Mouse (Mus musculus): ENCODE data around the gene Bnc2. TPM values are rescaled to one million over a fixed set of nuclear protein-coding genes. Genes with fewer than 3 reads are reported as not detected.

Bnc2 gene
- polyA plus RNA-seq, 2 experiments from 2014 or later: not detected

- ATAC-seq: no peak
These were observed 42.0 kb downstream of the Bnc2 start for GRCm38 (mm10) chr4:84632832-84633789.

- ATAC-seq: no peak
These were observed 47.5 kb downstream of the Bnc2 start for GRCm38 (mm10) chr4:84627616-84628015.

- ATAC-seq: no peak
These were observed 51.8 kb downstream of the Bnc2 start for GRCm38 (mm10) chr4:84623312-84623711.

GRCm38 (mm10) chr4:84621785-84622184 lies 53.3 kb downstream of the Bnc2 start:
- no peak for ATAC-seq

GRCm38 (mm10) chr4:84609861-84610260 lies 65.2 kb downstream of the Bnc2 start:
- no peak for ATAC-seq

GRCm38 (mm10) chr4:84604461-84604860 lies 70.6 kb downstream of the Bnc2 start:
- no peak for ATAC-seq

- ATAC-seq: no peak
These were observed 94.7 kb downstream of the Bnc2 start for GRCm38 (mm10) chr4:84580260-84580952.

- ATAC-seq: no peak
These were observed 96.8 kb downstream of the Bnc2 start for GRCm38 (mm10) chr4:84578296-84578695.

GRCm38 (mm10) chr4:84566123-84566522 lies 109.0 kb downstream of the Bnc2 start:
- ATAC-seq: no peak

GRCm38 (mm10) chr4:84545204-84545871 lies 129.7 kb downstream of the Bnc2 start:
- no peak for ATAC-seq

- ATAC-seq: no peak
These were observed 130.4 kb downstream of the Bnc2 start for GRCm38 (mm10) chr4:84544646-84545045.

GRCm38 (mm10) chr4:84540531-84540930 lies 134.5 kb downstream of the Bnc2 start:
- no peak for ATAC-seq

- ATAC-seq: no peak
These were observed 135.7 kb downstream of the Bnc2 start for GRCm38 (mm10) chr4:84539396-84539795.

GRCm38 (mm10) chr4:84528886-84529789 lies 145.9 kb downstream of the Bnc2 start:
- no peak for ATAC-seq

GRCm38 (mm10) chr4:84528358-84528757 lies 146.7 kb downstream of the Bnc2 start:
- no peak for ATAC-seq

GRCm38 (mm10) chr4:84527066-84527933 lies 147.8 kb downstream of the Bnc2 start:
- ATAC-seq: no peak

- no peak for ATAC-seq
These were observed 151.3 kb downstream of the Bnc2 start for GRCm38 (mm10) chr4:84523651-84524221.

- ATAC-seq: no peak
These were observed 151.9 kb downstream of the Bnc2 start for GRCm38 (mm10) chr4:84523211-84523610.

- no peak for ATAC-seq
These were observed 153.5 kb downstream of the Bnc2 start for GRCm38 (mm10) chr4:84521562-84521961.

GRCm38 (mm10) chr4:84510466-84510865 lies 164.6 kb downstream of the Bnc2 start:
- no peak for ATAC-seq

GRCm38 (mm10) chr4:84507551-84507950 lies 167.5 kb downstream of the Bnc2 start:
- ATAC-seq: no peak
